Mouse (Mus musculus) cortical plate, adult 2 months (tissue): ENCODE measurements around the gene Wfdc1. TPM values are rescaled to one million over a fixed set of nuclear protein-coding genes. Genes with fewer than 3 reads are reported as not detected.

ENCODE experiments used
- H3K27ac ChIP-seq: fragments of 200-500 bp; 2 replicates; pipeline ENCODE4 v1.5.1; 2012; ENCODE audit warnings: low read length, control low read depth, inconsistent platforms; ENCODE audit not compliant: insufficient read depth
- H3K4me1 ChIP-seq: fragments of 200-500 bp; 2 replicates; pipeline ENCODE4 v1.6.1; 2011; ENCODE audit warnings: low read length; ENCODE audit not compliant: control insufficient read depth, insufficient read depth
- H3K4me3 ChIP-seq: fragments of 200-500 bp; 2 replicates; pipeline ENCODE4 v1.5.1; 2011; ENCODE audit warnings: mild to moderate bottlenecking, low read length, control low read depth; ENCODE audit not compliant: insufficient read depth
- CTCF ChIP-seq: fragments of 200-500 bp; IDR thresholded peaks from 2 replicates; pipeline ENCODE4 v1.5.1; 2011; ENCODE audit warnings: mild to moderate bottlenecking, control low read depth, low read length; ENCODE audit not compliant: insufficient read depth; ENCODE audit errors: extremely low read depth
- POLR2A ChIP-seq: fragments of 200-500 bp; IDR thresholded peaks from 2 replicates; pipeline ENCODE4 v1.6.1; 2011; ENCODE audit warnings: mild to moderate bottlenecking, low read length, control low read depth; ENCODE audit not compliant: insufficient read depth; ENCODE audit errors: extremely low read depth
- polyA plus RNA-seq: library from polyadenylated mRNA; depleted of rRNA; stranded (reverse); fragments of >200 nt; gene quantifications from 2 replicates; pipeline ENCODE4 v1.2.3, GENCODE M21; 2012

Gene Wfdc1
- polyA plus RNA-seq, 1 experiment: 20.3 TPM

GRCm38 (mm10) chr8:119656709-119657464 is 9.3 kb upstream of the Wfdc1 start:
- Histone ChIP-seq H3K4me1 (no peaks in the 10 kb centered on the region), H3K4me3 (no peak overlapping the region), H3K27ac (no peak overlapping the region)
- TF ChIP-seq CTCF (peak; percentile 32; the same call in 1 of the 2 replicates), POLR2A (no peak)

DNA sequence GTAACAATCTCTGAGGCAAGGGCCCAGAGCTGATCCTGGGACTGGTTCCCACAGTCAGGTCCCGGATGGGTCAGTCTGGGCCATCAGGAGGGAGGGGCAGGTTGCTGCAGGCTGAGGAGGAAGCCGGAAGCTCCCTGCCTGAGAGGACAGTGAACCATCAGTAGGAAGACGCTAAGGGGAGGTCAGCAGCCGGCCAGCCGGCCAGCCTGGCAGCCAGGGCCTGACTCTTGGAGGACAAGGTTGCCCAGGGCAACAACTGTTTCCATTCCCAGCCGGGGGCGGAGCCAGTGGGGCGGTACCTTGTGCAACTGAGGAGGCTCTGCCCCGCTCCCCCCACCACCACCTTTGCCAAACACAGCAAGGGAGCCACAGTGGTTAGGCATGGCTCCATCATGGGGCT is 5.1 kb upstream of the Wfdc1 start:
- Histone ChIP-seq H3K27ac (peak overlapping the region; percentile 72), H3K4me1 (no peaks in the 10 kb centered on the region), H3K4me3 (no peak overlapping the region)
- TF ChIP-seq POLR2A (no peak), CTCF (no peak)

DNA sequence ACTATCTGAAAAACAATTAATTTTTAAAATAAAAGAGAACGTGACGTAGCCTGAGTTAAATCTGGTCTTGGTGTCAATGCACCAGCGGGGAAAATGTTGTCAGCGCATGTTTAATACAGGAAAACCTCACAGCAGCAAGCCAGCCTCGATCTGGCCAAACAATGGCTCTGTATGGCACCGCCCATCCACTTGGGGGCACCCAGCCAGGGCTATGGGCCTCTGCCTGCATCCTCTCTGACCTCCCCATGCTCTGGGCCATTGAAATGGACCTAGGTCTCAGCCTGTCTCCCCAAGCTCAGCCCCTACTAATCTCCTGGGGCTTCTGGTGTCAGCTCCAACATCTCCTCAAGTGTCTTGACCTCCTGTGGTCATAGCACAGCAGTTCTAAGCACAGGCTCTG is 4.3 kb upstream of the Wfdc1 start:
- Histone ChIP-seq H3K4me3 (no peak overlapping the region), H3K4me1 (no peaks in the 10 kb centered on the region), H3K27ac (no peak overlapping the region)
- TF ChIP-seq CTCF (no peak), POLR2A (no peak)

GRCm38 (mm10) chr8:119663440-119663839 is 2.7 kb upstream of the Wfdc1 start:
- Histone ChIP-seq H3K27ac (0 out of 2 replicates have a peak overlapping the region, but pooled peaks have one; percentile 10), H3K4me1 (no peaks in the 10 kb centered on the region), H3K4me3 (no peak overlapping the region)
- TF ChIP-seq CTCF: no peak

DNA sequence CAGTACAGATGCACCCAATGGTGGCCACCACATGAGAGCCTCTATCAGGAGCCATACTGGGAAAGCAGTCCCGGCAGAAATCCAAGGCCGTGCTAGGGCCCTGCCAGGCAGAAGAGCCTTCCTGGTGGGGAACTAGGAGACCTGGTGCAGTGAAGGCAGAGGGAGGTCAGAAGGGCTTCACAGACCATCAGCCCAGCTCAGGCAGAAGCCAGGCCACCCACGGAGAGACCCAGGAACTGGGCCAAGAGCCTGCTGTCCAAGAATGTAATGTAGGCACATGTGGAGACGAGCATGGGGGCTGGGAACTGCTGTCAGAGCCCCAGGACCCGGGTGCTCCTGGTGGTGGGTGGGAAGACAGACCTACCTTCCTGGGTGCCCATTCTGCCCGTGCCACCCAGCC is 895 bp upstream of the Wfdc1 start:
- no peaks in the 10 kb centered on the region for H3K4me1 ChIP-seq
- H3K4me3 ChIP-seq: no peak overlapping the region
- TF ChIP-seq CTCF (no peak), POLR2A (no peak)
- no peak overlapping the region for H3K27ac ChIP-seq

- H3K4me1 ChIP-seq: no peaks in the 10 kb centered on the region
- no peak overlapping the region for H3K4me3 ChIP-seq
- no peak overlapping the region for H3K27ac ChIP-seq
- no peak for TF ChIP-seq CTCF
- no peak for TF ChIP-seq POLR2A
Observed at GRCm38 (mm10) chr8:119668447-119668846, 2.3 kb downstream of the Wfdc1 start.

GRCm38 (mm10) chr8:119669284-119669683 is 3.1 kb downstream of the Wfdc1 start:
- Histone ChIP-seq H3K27ac (no peak overlapping the region), H3K4me1 (no peaks in the 10 kb centered on the region), H3K4me3 (no peak overlapping the region)
- TF ChIP-seq CTCF (0 out of 2 replicates have a peak, but pooled peaks have one; percentile 12), POLR2A (no peak)

GRCm38 (mm10) chr8:119670419-119671091 is 4.4 kb downstream of the Wfdc1 start:
- H3K4me1 ChIP-seq: no peaks in the 10 kb centered on the region
- TF ChIP-seq CTCF (no peak), POLR2A (no peak)
- no peak overlapping the region for H3K4me3 ChIP-seq

DNA sequence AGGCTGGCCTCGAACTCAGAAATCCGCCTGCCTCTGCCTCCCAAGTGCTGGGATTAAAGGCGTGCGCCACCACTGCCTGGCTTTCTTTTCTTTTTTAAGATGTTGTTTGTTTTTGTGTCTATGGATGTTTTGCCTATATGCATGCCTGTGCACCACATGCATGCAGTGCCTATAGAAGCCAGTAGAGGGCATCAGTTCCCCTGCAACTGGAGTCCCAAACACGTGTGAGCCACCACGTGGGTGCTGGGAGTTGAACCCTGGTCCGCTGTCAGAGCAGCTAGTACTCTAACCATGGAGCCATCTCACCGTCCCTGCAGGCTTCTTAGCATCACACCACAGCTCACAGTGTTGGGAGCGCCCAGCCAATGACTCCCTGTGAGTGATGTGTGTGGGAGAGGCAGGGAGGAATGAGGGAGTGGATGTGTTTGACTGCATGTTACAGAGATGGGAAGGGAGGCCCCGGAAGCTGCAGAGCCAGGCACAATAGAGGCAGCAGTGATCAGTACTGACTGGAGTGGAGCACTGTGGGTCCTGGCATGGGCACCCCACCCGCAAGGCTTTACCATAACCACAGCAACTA is 7.9 kb downstream of the Wfdc1 start:
- TF ChIP-seq CTCF (no peak), POLR2A (no peak)
- no peak overlapping the region for H3K4me3 ChIP-seq
- H3K4me1 ChIP-seq: no peaks in the 10 kb centered on the region
- H3K27ac ChIP-seq: no peak overlapping the region

More at GRCm38 (mm10) chr8:119670419-119671091, 4.4 kb downstream of the Wfdc1 start:
- H3K27ac ChIP-seq: peak overlapping the region; percentile 57
